Mouse (Mus musculus) embryo, embryonic 11.5 days (tissue): ENCODE measurements at regions not wholly inside any gene's neighbourhood (a gene's known extent, or its start where the extent isn't known, plus 50 kb on each side); places are given as distances from the start of the nearest gene placed in this dataset.
A peak's percentile ranks its signal among the peaks of the same experiment; 100 is the strongest.

ENCODE experiments used
- DNase-seq: peaks from one replicate; pipeline ENCODE4 v3.0.0-alpha.2; 2012; ENCODE audit warnings: low read depth, low spot score

- no peak for DNase-seq
Measured at GRCm38 (mm10) chr5:133113183-133113582, 570.0 kb upstream of the Auts2 start.

DNA sequence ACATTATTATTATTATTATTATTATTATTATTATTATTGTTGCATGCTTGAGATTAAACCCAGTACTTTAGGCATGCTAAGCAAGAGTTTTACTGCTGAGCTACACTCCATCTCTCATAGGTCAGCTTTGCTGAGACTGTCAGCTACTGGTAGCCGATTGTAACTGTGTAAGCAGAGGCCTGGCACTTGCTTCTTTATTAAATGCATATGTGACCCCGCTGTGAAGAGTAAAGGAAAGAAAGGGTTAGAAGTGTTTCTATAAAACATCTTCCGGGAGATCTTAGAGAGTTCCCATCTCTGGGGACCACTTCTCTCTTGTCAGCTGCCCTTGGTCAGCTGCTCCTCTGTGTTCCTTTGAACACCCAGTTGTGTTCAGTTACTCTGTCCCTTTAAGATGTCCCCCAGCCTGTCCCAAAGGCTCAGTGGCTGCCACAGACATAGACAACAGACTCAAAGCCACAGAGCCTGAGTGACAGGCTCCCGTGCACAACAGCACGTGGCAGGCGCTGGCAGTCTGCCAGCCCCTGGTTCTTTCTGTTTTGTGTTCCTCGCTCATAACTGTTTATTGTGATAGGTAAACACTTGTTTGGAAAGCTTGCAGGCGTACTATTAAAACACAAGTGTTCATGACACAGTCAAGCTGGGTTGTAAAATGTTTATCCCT is 563.7 kb upstream of the Auts2 start:
- peak; percentile 29 for DNase-seq

- DNase-seq = no peak
Measured at GRCm38 (mm10) chr5:133096340-133096739, 553.2 kb upstream of the Auts2 start.

DNA sequence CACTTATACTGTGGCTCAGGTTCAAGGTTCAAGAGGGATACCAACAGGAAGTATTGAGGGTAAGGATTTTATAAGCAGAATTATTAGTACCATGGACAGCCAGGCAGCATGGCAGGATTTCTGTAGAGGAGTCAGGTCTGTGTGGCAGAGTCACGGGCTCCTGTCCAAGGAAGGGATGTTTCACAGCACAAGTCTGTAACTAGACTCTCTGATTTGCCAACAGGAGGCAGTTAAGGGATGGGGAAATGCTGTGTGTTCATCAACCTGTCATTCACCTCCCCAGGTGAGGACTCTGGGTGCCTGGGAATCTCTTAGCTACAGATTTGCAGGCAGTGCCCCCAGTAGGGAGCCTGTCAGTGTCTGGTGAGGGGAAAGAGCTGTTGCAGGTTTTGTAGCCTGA is 541.7 kb upstream of the Auts2 start:
- DNase-seq = no peak

DNA sequence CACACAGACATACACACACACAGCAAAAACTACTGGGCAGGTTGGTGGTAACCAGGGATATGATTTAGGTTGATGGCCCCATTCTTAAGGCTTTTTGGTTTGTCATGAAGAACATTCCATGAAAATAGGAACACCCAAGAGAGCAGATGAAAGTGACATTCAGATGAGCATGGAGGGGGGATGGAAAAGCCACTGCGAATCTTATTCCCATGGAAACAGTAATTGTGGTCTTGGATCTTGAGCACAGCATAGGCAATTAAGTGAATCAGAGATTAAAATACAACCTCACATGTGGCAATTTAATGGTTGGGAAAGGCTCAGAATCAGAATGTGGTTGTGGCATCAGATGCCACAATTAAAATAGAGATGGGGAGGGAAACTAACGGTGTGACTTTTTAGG is 537.6 kb upstream of the Auts2 start:
- no peak for DNase-seq

DNA sequence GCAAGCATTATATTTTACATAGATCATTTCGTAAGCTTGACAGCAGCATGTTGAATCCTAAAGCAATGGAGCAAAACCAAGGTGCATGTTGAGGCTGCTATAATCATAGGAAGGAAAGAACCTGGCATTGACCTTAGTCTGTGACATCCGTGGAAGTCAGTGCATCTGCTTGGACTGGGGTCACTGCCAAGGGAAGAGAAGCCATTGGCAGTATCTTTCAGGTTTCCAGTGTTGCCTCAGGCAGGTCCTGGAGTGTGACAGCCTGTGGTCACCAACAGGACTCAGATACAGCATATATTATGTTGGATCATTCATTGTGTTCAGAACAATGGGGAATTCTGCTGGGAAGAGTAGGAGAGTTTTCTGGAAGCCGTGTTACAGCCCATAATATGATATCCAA is 535.8 kb upstream of the Auts2 start:
- DNase-seq = no peak

- DNase-seq = no peak
Measured at GRCm38 (mm10) chr5:133078390-133078789, 535.2 kb upstream of the Auts2 start.

GRCm38 (mm10) chr5:133073317-133073716 is 530.2 kb upstream of the Auts2 start:
- no peak for DNase-seq

DNA sequence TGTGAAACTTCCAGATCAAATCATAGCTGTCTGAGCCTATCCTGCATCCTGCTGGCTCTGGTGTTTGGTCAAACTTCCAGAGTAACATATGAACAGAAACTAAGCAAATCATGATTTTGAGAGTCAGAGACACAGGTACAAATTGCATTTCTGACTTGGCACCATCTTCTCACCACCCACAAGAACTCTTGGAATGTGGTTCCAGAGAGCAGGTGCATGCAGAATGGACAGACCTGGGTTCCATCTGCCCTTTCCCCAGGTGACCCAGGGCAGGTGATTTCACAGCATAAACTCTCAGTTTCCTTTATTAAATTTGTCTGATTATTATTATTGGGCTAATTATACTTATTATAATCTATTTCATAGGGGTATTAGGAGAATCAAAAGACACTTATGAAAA is 527.0 kb upstream of the Auts2 start:
- no peak for DNase-seq

- DNase-seq = no peak
Measured at GRCm38 (mm10) chr5:133062481-133062880, 519.3 kb upstream of the Auts2 start.

- DNase-seq = no peak
Measured at GRCm38 (mm10) chr5:133047456-133047855, 504.3 kb upstream of the Auts2 start.

GRCm38 (mm10) chr5:133045637-133046036 is 502.5 kb upstream of the Auts2 start:
- no peak for DNase-seq

GRCm38 (mm10) chr5:133027590-133027989 is 484.4 kb upstream of the Auts2 start:
- no peak for DNase-seq

DNA sequence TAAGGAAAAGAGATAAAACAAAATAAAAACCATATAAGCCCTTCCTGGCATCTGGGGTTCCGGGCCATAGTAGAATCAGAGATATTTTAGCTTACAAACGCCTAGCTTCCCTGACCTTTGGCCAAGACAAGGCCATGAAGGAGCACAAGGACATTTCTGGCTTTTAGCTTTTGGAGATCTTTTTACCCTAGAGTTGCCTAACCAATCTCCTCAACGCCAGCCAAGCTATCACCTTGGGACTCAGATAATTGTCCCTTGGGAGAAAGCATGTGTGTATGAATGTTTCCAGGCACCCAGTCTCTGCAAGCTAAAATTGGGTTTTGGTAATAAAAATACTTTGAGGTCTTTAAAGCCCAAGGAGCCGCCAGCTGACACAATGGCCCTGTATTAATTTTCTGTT is 482.0 kb upstream of the Auts2 start:
- no peak for DNase-seq

GRCm38 (mm10) chr5:133020821-133021220 is 477.7 kb upstream of the Auts2 start:
- no peak for DNase-seq

GRCm38 (mm10) chr5:133020116-133020515 is 477.0 kb upstream of the Auts2 start:
- no peak for DNase-seq

GRCm38 (mm10) chr5:133010624-133011575 is 467.8 kb upstream of the Auts2 start:
- no peak for DNase-seq

DNA sequence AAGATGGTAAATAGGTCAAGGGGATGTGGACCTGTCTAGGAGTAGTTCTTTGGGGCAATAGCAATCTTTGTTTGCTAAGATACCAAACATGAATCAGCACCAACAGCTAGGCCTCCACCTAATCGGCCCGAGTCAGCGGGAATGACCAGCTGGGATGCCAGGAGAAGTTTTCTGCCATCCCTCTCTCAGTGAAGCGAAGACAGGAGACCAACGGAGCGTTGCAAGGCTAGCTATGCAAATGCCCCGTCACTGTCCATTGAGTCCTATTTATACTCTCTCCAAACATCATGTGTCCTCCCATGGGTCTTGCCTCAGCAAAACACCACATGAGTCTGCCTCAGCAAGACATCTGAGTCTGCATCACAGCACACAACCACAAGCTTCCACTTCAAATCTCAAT is 439.7 kb upstream of the Auts2 start:
- no peak for DNase-seq

DNA sequence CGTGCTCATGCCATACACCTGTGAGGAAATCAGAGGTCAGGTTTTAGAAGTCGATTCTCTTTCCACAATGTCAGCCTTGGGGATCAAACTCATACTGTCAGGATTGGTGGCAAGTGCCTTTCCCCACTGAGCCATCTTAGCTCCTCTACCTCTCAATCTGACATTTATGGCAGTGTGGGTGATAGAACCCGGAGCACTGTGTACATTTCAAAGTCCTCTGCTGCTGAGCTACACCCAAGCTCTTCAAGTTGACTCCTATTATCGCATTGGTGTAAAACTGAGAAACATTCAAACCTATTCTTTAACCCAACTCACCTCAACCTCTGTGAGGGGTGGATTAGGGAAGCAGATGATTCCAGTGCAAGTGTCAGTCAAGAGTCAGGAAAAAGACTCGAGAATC is 435.9 kb upstream of the Auts2 start:
- DNase-seq = no peak

- DNase-seq = no peak
Measured at GRCm38 (mm10) chr5:132975303-132975932, 432.3 kb upstream of the Auts2 start.

DNA sequence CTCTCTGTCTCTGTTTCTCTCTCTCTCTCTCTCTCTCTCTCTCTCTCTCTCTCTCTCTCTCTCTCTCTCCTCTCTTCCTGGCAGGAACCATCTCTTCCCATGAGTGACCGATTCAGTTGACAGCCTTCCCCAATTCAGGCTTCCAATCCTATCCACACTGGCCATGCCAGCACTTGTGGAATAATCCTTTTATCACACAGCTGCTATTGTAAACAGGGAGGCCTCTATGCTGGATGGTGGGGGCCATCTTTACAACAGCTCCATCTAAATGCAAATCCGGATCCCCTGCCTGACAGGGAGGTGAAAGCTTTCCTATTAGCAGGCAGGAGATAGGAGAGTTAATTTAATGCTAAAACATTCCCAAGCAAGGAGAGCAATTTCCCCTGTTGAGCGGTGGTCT is 431.7 kb upstream of the Auts2 start:
- no peak for DNase-seq

DNA sequence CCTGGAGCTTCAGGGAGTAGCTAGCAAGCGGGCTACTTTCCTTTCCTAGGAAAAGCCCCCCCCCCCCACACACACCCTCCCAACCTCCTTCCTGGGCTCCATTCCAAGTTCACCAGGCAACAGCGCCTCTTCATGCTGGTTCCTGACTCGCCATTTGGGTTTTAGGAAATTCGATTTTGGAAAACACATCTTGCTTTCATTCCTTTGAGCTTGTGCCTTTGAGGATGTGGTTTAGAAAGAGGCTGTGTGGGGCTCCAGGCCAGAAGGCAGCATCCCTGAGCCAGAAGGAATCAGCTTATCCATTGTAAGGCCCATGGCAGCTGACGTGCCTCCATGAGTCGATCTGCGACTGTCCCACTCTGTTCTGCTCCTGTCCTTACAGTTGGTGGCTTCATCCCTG is 427.9 kb upstream of the Auts2 start:
- DNase-seq = no peak

DNA sequence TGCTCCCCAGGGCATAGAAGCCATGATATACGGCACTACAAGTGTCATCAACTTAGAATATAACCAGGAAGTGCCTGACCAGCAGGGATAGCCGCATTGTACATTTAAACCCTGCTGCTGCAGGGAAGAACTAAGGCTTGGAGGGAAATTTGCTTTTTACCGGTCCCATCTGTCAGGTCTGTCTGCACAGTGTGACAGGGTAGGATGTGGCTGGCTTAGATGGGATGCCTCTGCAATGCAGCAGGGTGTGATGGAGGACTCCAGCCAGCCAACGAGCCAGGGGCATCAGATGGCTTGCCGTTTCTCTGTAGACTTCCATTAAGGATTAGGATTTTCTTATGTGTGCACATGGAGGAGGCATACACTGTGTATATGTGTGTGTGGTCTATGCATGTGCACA is 426.2 kb upstream of the Auts2 start:
- DNase-seq = no peak
